Mouse (Mus musculus): Measurements from ENCODE around the gene Cyp2d22. TPM values are rescaled to one million over a fixed set of nuclear protein-coding genes. Genes with fewer than 3 reads are reported as not detected.

Gene Cyp2d22
- total RNA-seq, 2 experiments from 2014 or later: 40.3 to 41.1 TPM

DNA sequence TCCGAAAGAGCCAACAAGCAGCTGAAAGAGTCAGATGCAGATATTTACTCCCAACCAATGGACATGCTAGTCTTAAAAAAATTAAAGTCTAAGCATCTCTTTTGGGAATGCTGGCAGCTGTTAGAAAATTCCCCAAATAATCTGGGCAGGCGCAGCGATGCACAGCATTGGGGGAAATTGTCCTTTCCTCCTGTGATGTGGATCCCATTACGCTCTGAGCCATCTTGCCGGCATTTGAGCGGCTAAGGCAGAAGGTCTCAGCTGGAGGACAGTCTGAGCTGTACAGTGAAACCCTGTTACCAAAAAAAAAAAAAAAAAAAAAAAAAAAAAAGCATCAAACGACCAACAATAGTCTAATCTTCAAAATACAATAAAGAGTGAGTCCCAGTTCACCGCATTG, 57.9 kb downstream of the Cyp2d22 start:
- DNase-seq (ENCODE audit: extremely low spot score in 1 of 2, low spot score in 1 of 2): no peak

Small RNA genes within 50 kb of the gene (microRNA-seq; reads per million reads assigned to microRNA genes)
- 0 reads per million in 2 experiments for gene Gm25990
- 0 reads per million in 2 experiments for gene Gm27331
- 0 reads per million in 2 experiments for gene Mir7684

Other genes starting within 250 kb of the Cyp2d22 start
- 100 to 1,000 TPM; 172 to 174 TPM for gene Srebf2, start 233.1 kb downstream of the Cyp2d22 start, total RNA-seq (2021)
- gene Shisa8, start 167.4 kb downstream of the Cyp2d22 start, total RNA-seq (2021): 1 to 10 TPM; 1.4 to 1.9 TPM
- gene Tnfrsf13c, start 155.9 kb downstream of the Cyp2d22 start, total RNA-seq (2021): under 1 TPM in 1 of 2 experiments, not detected in 1; 0.22 TPM
- gene Cenpm, start 135.5 kb downstream of the Cyp2d22 start, total RNA-seq (2021): 1 to 10 TPM; 2.2 to 2.4 TPM
- 100 to 1,000 TPM in 1 of 2 experiments, 10 to 100 TPM in 1; 98.3 to 111 TPM for gene 1500009C09Rik, start 127.9 kb downstream of the Cyp2d22 start, total RNA-seq (2021)
- 100 to 1,000 TPM; 617 to 679 TPM for gene Sept3, start 105.4 kb downstream of the Cyp2d22 start, total RNA-seq (2021)
- gene Wbp2nl, start 81.3 kb downstream of the Cyp2d22 start, total RNA-seq (2021): not detected
- gene Naga, start 41.3 kb downstream of the Cyp2d22 start, total RNA-seq (2021): 10 to 100 TPM; 33.1 to 36.7 TPM
- gene Pheta2, start 41.3 kb downstream of the Cyp2d22 start, total RNA-seq (2021): under 1 TPM; 0.66 to 0.92 TPM
- 100 to 1,000 TPM; 139 to 150 TPM for gene Smdt1, start 41.3 kb downstream of the Cyp2d22 start, total RNA-seq (2021)
- 100 to 1,000 TPM; 202 to 220 TPM for gene Ndufa6, start 25.9 kb downstream of the Cyp2d22 start, total RNA-seq (2021)
- under 1 TPM in 1 of 2 experiments, not detected in 1; 0.38 TPM for gene Cyp2d11, start 13.8 kb upstream of the Cyp2d22 start, total RNA-seq (2021)
- not detected for gene Cyp2d10, start 26.9 kb upstream of the Cyp2d22 start, total RNA-seq (2021)
- under 1 TPM in 1 of 2 experiments, not detected in 1; 0.22 TPM for gene Cyp2d9, start 53.2 kb upstream of the Cyp2d22 start, total RNA-seq (2021)
- not detected for gene Cyp2d12, start 174.8 kb upstream of the Cyp2d22 start, total RNA-seq (2021)
- not detected for gene Cyp2d34, start 240.7 kb upstream of the Cyp2d22 start, total RNA-seq (2021)

Data from layer of hippocampus, postnatal 25 days (tissue).